Mouse (Mus musculus) lung, postnatal 4 days (tissue): ENCODE results near the gene Brsk1.

Experiments used
- DNase-seq, 2 experiments: peaks; one replicate each; pipeline ENCODE4 v3.0.0; 2021

Brsk1 gene

DNA sequence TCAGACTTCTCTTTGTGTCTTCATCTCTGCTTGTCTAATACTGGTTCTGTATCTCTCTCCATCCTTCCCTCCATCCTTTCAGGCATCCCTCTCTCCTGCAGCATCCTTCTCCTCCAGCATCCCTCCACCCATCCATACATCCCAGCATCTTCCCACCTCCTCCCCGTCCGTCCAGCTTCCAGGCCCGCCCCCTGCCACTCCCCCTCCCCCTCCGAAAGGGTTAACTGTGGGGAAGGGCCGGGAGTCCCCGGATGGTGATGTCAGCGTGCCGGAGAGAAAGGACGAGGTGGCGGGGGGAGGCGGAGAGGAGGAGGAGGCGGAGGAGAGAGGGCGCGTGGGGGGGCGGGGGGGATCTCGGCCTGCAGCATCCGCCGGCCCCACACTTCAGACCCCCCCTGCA is at the start of gene Brsk1:
Gene Brsk1, plus strand, starts transcription at position 218 of the 400 bp plus-strand sequence.
- peak; percentile 75 to 82 for DNase-seq

DNA sequence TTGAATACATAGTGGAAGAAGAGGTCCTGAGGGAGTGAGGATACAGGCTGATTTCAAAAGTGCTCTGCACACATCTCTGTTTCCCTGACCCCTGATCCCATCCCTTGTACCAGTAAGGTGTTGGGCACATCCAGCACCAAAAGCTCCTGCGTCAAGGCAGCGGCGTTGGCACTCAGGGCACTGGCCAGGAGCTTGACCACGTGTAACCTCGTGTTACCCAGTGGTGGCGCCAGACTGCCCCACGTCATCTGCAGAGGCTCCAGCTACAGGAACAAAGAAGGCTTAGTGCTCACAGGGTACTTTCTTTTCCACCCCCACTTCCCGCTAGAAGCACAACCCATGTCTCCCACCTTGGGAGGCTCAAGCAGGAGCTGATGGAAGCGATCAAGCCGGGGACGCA is 49.2 kb upstream of the Brsk1 start:
- no peak for DNase-seq

DNA sequence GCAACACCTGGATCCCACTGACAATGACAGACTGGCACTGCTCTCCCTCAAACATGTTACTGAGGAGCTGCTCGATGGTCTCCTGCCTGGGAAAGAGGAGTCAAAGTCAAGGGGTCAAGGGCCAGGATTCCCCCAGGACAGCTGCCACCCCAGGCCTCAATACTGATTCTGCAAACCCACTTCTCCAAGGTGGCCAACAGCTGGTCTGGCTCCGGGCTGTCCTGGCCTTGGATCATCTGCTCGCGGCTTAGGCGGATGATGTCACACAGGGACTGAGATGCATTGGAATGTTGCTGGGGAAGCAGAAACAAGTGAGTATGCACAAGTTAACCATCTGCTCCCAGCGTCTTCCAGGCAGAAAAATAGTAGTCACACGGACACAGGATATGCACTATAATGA is 48.4 kb upstream of the Brsk1 start:
- DNase-seq: no peak

DNA sequence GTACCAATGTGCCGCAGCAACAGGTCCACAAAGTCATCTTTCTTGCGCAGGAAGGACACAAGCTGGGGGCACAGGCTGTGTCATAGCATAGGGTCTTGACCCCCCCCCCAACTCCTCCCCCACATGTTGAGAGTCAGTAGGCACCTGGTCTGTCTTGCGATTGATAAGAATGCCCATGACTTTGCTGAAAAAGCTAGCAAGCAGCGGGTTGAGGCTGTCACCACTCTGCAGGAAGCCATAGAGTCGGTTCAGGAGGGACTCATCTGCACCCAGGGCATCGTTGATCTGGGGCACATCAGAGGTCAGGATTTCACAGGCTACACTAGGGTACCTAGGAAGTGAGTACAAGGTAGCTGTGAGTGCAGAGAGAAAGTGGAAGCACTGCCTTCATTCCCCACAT is 47.2 kb upstream of the Brsk1 start:
- DNase-seq: no peak

DNA sequence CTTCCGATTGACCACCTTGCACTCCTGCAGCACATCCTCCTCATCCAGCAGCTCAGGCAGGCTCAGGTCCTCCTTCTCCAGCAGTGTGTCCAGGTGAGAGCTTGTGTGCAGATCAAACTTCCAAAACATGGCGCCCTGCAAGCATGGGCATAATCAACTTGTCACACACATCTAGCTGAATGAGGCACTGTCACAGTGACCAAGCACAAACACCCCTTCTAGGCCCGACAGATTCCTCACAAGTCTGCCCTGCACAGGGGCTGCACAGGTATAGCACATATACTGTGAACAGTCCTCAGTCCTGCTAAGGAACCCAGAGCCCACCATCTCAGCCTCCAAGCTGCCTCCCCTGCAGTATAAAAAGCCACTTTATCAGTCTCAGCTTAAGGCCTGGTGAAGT is 43.6 kb upstream of the Brsk1 start:
- no peak for DNase-seq

DNA sequence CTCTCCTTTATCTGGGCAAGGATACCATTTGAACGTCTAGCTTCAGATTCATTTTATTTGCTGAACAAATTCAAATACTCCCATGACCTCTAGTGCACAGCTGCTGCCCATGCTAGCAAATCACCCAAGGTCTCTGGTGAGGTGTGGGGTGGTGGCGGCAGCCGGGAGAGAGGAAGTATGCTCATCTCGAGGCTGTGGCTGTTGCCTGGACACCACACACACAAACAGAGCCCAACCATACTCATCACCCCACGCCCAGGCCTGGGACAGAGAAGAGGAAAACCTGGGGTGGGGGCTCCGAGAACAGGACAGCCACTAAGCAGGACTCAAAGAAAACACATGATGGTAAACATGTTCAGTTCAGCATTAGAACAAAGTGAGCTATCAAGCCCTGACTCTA is 43.1 kb upstream of the Brsk1 start:
- peak; percentile 63 to 73 for DNase-seq

DNA sequence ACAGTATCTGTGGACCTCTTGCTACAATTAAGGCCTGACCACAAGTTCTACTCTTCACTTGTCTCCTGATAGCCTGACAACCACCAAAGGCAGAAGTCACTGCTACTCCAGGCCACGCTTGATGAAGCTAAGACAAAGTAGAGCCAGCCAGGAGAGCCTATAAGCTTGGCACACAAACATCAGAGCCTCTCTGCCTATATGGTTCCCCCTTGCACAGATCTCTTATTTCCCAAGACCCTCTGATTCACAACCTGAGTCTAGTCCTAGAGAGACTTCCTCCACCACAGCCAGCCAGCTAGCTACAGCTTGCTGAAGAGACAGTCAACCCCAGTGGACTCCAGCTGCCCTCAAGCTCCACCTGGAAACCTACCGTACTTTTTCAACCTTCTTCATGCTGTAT is 42.4 kb upstream of the Brsk1 start:
- no peak for DNase-seq

DNA sequence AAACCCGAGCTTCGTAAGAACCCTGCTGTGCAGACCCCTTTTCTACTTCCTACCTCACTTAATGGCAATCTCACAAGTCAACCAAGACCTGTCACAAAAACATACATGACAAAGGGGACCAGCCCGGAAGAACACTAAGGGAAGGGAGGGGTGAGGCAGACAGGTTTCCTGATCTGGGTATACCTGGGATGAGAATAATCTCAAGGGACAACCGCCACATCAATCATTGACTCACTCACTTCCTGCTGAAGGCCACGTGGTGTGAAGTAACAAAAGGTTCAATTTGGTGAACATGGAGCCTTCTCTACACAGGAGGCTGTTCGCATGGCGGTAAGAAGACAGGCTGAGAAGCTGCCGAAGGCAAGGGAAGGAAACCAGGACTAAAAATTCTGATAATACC is 38.8 kb upstream of the Brsk1 start:
- no peak for DNase-seq

DNA sequence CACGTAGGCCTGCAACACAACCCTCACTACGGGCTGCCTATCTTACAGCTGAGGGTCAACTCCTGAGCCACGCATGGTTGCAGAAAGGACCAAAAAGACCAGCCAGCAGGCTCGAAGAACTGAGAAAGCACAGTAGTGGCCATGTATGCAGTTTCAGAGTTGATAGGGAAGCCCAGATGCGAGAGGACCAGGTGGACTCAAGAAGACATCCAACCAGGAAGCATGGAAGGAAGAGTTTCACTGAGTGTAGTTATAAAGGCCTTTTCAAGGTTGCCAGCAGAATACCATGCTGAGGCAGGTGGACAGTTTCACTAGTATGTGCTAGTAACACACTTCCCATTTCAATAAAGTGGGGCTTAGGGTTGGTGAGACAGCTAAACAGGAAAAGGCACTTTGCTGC is 37.7 kb upstream of the Brsk1 start:
- no peak for DNase-seq

DNA sequence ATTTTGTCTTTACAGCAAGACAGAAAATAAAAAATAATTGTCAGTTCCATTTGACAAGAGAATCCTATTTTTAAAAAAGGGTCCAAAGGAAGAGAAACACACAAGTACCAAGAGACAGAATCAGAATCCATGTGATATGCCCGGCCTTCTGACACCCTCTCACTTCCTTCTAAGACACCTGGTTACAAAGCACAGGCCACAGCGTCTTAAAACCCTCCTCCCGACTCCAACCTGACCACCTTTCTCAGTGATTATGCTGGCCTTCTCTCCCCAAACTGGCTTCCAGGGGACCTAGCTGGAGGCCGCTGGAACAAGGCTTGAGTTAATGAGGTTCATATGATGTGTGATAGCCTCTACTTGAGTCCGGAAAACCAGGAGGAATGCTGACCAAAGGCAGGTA is 37.1 kb upstream of the Brsk1 start:
- no peak for DNase-seq

DNA sequence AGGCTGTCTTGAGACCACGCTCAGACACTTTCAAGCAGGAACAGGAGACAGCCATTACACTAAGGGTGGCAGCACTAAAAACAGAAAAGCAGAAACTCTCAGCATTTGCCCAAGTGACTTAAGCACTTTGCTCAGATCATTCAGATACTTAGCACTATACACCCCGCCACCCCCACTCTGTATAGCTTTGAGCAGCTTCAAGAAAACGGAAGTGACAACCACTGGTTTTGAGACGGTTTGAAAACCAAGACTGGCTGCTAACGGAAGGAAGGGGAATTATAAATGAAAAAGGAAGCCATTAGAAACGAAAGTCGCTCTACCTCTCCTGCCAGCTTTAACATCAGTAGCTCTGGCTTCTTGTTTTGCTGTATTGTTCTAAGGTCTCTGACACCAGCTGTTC is 36.6 kb upstream of the Brsk1 start:
- peak in 1 of 2 experiments; percentile 63 for DNase-seq

DNA sequence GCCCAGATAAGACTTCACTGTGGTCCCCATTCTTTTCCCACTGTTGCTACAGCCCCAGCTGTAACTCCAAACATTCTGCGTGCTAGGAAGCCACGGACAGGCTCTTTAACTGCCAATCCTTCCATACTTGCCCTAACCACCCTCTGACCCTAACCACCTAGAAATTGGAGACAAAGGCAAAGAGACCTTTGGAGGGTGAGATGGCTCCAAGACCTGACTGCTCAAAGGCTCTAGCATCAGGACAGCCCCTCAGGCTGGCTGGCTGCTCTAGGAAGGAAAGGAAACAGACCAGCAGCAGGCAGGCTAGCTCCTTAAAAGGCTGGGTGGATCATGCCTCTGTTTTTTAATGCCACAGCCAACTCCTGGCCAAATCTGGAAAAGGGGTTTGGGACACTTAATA is 36.2 kb upstream of the Brsk1 start:
- DNase-seq: no peak

DNA sequence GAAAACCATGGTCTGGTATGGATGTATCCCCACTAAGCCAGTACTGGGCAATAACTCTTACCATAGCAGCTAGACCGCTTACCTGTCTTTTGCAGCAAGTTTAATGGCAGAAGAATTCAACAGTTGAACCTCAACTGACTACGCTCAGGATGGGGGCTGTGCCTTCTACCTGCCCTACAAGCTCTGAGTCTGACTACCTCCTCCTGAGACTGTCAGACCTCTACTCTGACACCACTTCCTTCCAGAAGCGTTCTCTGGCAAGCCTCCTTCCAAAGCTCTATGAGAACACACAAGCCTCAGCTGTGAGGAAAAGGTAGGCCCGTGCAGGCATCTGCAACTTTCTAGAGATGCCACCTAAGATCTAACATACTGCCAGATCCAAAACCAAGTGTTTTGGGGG is 35.0 kb upstream of the Brsk1 start:
- DNase-seq: no peak

DNA sequence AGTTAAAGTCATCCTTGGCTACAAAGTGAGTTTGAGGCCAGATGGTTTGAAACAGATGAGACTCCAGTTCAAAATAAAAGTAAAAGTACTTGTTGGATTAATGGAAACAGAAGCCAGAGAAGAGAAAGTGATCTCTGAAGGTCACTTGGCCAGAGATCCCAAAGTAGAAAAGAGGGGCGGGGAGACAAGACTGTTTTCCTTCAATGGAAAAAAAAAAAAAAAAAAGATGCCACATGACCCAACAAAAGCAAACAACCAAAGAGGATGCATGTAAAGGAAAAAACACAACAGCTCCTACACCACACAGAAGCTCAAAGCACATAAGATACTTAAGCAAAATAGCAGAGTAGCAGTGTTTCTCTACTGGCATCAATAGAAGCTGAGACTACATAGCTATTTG is 34.5 kb upstream of the Brsk1 start:
- DNase-seq: no peak

DNA sequence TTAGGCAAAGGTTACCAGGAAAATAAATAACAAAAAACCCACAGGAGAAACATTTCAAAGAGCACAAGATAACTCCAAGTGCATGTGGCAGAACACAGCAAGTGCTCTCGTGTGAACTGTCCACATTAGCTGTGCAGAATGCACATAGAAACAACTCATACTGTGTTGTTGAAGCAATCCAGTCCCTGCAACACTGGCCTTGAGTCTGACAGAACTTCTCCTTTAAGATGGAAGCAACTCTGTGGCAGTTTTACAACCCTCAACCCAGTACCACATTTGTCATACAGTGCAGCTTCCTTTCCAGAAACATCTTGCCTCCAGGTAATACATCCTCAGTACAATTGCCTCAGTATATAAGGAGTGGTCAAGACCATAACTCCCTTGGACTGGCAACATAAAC is 33.6 kb upstream of the Brsk1 start:
- no peak for DNase-seq

DNA sequence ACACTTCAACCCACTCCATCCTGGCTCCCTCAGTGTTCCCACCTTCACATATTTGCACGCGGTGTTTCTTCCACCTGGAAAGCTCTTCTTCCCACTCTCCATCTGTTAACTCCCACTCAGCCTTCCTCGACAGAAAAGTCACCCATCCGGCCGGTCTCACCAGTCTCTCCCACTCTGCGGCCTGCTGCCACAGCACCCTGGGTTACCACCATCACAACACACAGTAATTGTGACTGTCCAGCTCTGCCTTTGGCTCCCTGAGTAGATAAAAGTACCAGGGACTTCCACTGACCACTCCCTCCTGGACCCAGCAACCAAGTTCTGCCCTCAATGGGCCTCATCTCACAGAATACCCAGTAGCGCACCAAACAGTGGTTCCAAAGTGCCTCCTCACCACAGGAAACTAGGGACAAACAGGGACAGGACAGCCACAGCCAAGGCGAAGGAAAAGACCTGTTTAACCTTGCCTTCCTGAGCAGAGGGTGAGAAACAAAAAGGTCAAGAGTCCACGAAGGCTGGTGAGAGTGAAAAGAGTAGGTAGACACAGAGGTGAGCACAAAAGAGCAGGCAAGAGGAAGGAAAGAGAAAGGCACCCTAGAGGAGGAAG is 32.8 kb upstream of the Brsk1 start:
- DNase-seq: peak; percentile 23 to 39

DNA sequence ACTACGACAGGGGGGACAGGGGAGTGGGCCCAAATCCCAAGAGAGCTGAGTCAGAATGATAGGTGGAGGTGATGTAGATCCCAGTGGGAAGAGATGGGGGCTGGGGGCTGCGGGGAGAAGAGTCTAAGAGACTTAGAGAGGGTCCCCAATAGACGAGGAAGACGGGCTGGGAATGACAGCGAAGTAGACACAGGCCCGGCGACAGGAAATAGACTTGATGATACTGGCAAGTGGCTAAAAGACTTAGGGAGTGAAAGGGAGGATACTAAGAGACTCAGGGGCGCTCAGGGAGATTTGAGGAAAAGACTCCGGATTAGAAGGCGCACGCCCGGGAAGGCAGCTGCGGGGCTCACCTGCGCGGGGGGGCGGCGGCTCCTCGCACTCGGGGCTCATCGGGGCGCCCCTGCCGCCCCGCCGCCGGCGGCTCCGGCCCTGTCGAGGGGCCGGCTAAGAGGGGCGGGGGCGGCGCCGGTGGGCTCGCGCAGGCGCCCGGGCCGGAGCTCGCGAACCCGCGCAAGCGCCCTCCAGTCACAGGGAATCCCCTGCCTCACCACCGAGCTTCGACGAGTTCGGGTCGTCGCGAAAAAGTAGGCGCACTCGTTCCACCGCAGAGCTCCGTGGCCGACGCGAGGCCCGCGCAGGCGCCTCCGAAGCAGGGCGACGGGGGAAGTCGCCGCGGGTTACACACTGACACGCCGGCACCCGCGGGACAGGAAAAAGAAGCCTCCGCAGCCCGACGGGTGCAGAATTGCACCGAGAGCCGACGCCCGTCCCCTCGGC is 32.1 kb upstream of the Brsk1 start:
- DNase-seq: peak in 1 of 2 experiments; percentile 69

DNA sequence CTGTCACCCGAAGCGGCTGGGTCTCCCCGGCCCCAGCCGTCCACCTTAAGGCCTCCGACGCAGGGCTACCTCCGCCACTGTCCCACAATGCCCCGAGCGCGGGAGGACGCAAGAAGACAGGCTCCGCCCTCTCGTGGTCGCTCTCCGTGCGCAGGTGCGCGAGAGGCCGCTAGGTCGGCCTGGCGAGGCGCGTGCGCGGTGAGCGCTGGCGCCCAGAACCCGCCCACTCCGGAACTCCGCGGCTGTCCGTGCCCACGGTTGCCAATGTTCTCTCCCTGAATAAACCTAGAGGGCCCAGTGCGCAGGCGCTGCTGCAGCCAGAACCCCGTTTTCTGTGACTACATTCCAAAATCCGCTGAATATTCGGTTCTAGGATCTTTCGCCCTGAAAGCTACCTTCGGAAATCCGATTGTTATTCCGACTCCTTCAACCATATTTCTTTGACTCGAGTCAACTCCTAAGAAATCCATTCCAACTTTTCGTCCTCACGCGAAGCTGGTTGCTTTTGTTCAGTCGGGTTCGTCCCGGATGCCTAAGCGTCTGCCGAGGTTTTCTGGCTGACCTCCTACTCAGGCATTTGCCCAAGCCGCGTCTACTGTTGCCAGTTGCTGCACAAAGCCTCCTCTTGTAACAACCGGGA is 31.4 kb upstream of the Brsk1 start, which contains the start of gene Ppp6r1:
Gene Ppp6r1, minus strand, starts transcription at position 108 of the 640 bp plus-strand sequence.
- peak; percentile 98 to 99 for DNase-seq

DNA sequence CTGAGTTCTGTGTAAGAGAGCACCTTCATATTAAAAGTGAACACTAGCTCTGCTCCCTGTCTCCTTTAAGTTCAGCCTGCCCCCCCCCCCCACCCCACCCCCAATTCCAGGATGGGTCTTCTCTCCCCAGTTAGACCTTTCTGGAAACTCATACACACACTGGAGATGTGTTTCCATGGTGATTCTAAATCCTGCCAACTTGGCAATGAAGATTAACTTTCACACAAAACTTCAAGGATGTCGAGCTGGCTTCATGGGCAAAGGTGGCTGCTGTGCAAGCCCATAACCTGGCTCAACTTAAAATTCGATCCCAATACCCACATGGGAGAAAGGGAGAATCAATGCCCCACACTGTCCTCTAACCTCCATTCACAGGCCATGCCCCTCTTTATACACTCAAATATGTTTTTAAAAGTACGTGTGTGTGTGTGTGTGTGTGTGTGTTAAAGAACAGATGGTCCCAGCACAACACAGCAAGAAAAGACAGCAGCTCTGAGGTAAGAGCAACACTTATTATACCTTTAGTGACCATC is 30.4 kb upstream of the Brsk1 start:
- DNase-seq: no peak

DNA sequence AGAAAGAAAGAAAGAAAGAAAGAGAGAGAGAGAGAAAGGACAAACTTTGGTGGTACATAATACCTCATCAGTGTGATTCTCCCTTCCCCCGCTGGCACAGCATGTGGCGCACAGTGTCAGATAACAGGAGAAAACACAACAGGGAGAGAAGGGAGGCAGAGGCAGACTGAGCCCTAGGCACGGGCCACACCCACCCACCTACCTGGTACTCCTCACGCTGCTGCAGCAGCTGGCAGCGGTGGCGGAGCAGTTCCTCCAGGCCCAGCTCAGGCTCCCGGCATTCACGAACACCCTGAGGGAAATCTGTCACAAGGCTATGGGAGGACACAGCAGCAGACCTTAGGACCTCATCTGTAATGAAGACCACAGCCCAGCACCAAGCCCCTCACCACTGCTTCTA is 27.2 kb upstream of the Brsk1 start:
- DNase-seq: no peak

DNA sequence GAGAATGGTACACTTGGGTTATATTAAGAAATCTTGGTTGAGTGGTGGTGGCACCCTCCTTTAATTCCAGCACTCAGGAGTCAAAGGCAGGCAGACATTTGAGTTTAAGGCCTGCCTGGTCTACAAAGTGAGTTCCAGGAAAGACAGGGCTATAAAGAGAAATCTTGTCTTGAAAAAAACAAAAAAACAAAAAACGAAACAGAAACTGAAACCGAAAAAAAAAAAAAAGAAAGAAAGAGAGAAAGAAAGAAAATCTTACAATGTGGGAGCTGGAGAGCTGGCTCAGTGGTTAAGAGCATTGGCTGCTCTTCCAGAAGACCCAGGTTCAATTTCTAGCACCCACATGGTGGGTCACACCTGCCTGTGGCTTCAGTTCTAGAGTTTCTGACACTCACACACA is 26.7 kb upstream of the Brsk1 start:
- DNase-seq: no peak

DNA sequence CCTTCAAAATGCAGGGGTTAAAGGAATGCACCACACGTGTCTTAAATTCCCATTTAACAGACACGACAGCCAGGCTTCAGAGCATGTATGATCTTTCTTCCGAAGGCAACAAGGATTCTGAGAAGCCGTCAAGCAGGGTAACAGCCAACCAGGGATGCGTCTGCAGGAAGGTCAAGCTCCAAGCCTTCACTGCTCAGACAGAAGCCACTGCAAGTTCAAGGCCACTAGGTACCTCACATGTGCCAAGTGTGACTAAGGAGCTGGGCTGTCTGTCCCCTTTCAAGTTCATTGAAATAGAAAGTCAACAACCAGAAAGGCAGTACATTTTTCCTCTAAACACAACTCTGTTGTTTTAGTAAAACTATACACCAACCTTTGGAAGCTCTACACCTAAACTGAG is 23.5 kb upstream of the Brsk1 start:
- no peak for DNase-seq

DNA sequence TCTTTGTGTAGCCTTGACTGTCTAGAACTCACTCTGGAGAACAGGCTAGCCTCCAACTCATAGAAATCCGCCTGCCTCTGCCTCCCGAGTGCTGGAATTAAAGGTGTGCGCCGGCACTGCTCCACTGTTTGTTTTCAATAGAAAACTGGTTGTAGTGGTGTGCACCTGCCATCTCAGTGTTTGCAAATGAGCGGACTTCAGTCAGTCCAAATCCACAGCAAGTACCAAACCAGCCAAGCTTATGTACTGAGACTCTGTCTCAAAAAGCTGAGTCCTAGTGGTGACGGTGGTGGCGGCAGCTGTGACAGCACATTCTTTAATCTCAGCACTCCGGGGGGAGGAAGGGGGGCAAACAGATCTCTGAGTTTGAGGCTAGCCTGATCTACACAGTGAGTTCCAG is 21.9 kb upstream of the Brsk1 start:
- no peak for DNase-seq

DNA sequence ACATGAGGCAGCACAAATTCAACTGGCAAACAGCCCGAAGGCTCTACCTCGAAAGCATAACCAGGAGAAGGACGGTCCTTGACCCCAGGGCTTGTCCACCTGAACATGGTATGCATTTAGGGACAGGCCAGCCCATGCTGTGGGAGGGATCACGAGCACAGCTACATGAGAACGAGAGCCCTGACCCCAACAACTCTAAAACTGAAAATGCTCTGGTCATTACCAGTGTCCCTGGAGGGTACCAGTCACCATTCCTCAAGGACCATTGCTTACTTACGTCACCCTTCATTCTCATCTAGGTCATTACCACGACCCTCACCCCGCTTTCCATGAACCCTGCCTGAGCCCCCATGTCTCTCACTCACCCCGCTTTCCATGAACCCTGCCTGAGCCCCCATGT is 21.2 kb upstream of the Brsk1 start:
- DNase-seq: no peak
